Mouse (Mus musculus) heart, adult 2 months (tissue): ENCODE measurements around the gene Plpp7. TPM values are rescaled to one million over a fixed set of nuclear protein-coding genes. Genes with fewer than 3 reads are reported as not detected.

Experiments
- DNase-seq, 2 experiments: peaks; one replicate each; pipeline ENCODE4 v3.0.0; 2021
- H3K27ac ChIP-seq: fragments of 200-600 bp; 2 replicates; pipeline ENCODE4 v1.8.1; 2022
- H3K27me3 ChIP-seq: fragments of 200-500 bp; 2 replicates; pipeline ENCODE4 v1.6.1; 2012; ENCODE audit warnings: mild to moderate bottlenecking, low read length, inconsistent platforms, mixed read lengths; ENCODE audit not compliant: control insufficient read depth, insufficient read depth
- H3K36me3 ChIP-seq: fragments of 200-500 bp; 2 replicates; pipeline ENCODE4 v1.6.1; 2012; ENCODE audit warnings: low read length, inconsistent platforms; ENCODE audit not compliant: control insufficient read depth, insufficient read depth
- H3K4me1 ChIP-seq: fragments of 200-500 bp; 2 replicates; pipeline ENCODE4 v1.6.1; 2011; ENCODE audit warnings: low read length; ENCODE audit not compliant: control insufficient read depth, insufficient read depth
- H3K4me3 ChIP-seq: fragments of 200-600 bp; 2 replicates; pipeline ENCODE4 v1.8.1; 2022
- H3K79me2 ChIP-seq: fragments of 200-500 bp; replicated peaks from 2 replicates; pipeline ENCODE4 v1.6.1; 2012; ENCODE audit warnings: mild to moderate bottlenecking, inconsistent platforms, low read length, moderate library complexity, mixed read lengths; ENCODE audit not compliant: control insufficient read depth, insufficient read depth
- H3K9ac ChIP-seq: fragments of 200-500 bp; 2 replicates; pipeline ENCODE4 v1.6.1; 2012; ENCODE audit warnings: low read depth, mild to moderate bottlenecking, control low read depth, inconsistent platforms, low read length, mixed read lengths
- CTCF ChIP-seq: fragments of 200-600 bp; IDR thresholded peaks from 2 replicates; pipeline ENCODE4 v1.8.1; 2022; ENCODE audit warnings: antibody characterized with exemption, mild to moderate bottlenecking, moderate library complexity
- EP300 ChIP-seq: fragments of 200-500 bp; IDR thresholded peaks from 2 replicates; pipeline ENCODE4 v1.6.1; 2011; ENCODE audit warnings: low read depth, low read length, control low read depth; ENCODE audit not compliant: insufficient read depth
- POLR2A ChIP-seq: fragments of 200-500 bp; IDR thresholded peaks from 2 replicates; pipeline ENCODE4 v1.6.1; 2011; ENCODE audit warnings: mild to moderate bottlenecking, low read depth, low read length, control low read depth; ENCODE audit not compliant: insufficient read depth
- WGBS: fragments of 180-500 bp; shearing (Covaris S2); methylation state at CpG from one replicate; pipeline ENCODE4 v1.1.7; 2018; 5-methylcytosine and 5-hydroxymethylcytosine counted together
- intact Hi-C: fragments of 180-260 bp; cut with DNase I; formaldehyde crosslinking; loops from one replicate; pipeline ENCODE4 v1.15.1; 2025
- microRNA-seq, 2 experiments: library from miRNA; unstranded; fragments of <30 nt; microRNA quantifications; one replicate each; pipeline ENCODE4 v1.2.0; 2021
- polyA plus RNA-seq: library from polyadenylated mRNA; depleted of rRNA; stranded (reverse); fragments of >200 nt; gene quantifications from 2 replicates; pipeline ENCODE4 v1.2.3, GENCODE M21; 2012; rRNA removed
- total RNA-seq, 2 experiments: library from RNA; stranded (reverse); gene quantifications; 2 replicates each; pipeline ENCODE4 v1.2.3; 2021

Gene Plpp7
- total and polyA plus RNA-seq, 3 experiments: 33.6 to 56.3 (median 33.8) TPM

GRCm38 (mm10) chr2:32158616-32159239 is 63.4 kb downstream of the Plpp7 start:
- Histone ChIP-seq H3K4me3 (no peak overlapping the region), H3K27me3 (no peaks in the 10 kb centered on the region), H3K79me2 (peaks cover 10% of the 10 kb centered on the region), H3K27ac (peak overlapping the region; percentile 9; the same call in 1 of the 2 replicates), H3K36me3 (peaks cover 6% of the 10 kb centered on the region), H3K4me1 (peaks cover 42% of the 10 kb centered on the region), H3K9ac (no peak overlapping the region)
- TF ChIP-seq POLR2A (no peak), EP300 (no peak), CTCF (peak; percentile 44)
- 42% methylated on average over 12 of the region's 12 CpGs for WGBS
- intact Hi-C loops: no loop called here
- peak in 1 of 2 experiments; percentile 19 for DNase-seq

Small RNAs within 50 kb of the gene (microRNA-seq; reads per million reads assigned to microRNA genes)
- 1.5 to 2.8 reads per million in 2 experiments for gene Mir7674

Other genes starting within 250 kb of the Plpp7 start
- gene Fibcd1, start 249.5 kb upstream of the Plpp7 start, total RNA-seq: not detected
- gene Fibcd1, start 249.5 kb upstream of the Plpp7 start, polyA plus RNA-seq: not detected in 2 replicates
- under 1 TPM; 0.36 to 0.57 TPM for gene Lamc3, start 208.2 kb upstream of the Plpp7 start, total RNA-seq
- gene Lamc3, start 208.2 kb upstream of the Plpp7 start, polyA plus RNA-seq: 1.2 and 2.3 TPM in 2 replicates
- 1 to 10 TPM; 2.4 to 2.7 TPM for gene Aif1l, start 145.4 kb upstream of the Plpp7 start, total RNA-seq
- 4.2 and 4.6 TPM in 2 replicates for gene Aif1l, start 145.4 kb upstream of the Plpp7 start, polyA plus RNA-seq
- gene Nup214, start 121.1 kb upstream of the Plpp7 start, total RNA-seq: 10 to 100 TPM; 27.5 to 28.6 TPM
- 18.5 and 18.6 TPM in 2 replicates for gene Nup214, start 121.1 kb upstream of the Plpp7 start, polyA plus RNA-seq
- 10 to 100 TPM; 15.9 to 19.1 TPM for gene Fam78a, start 10.7 kb upstream of the Plpp7 start, total RNA-seq
- 18.7 and 24.9 TPM in 2 replicates for gene Fam78a, start 10.7 kb upstream of the Plpp7 start, polyA plus RNA-seq
- 10 to 100 TPM; 78.3 to 82.6 TPM for gene Prrc2b, start 55.6 kb downstream of the Plpp7 start, total RNA-seq
- gene Prrc2b, start 55.6 kb downstream of the Plpp7 start, polyA plus RNA-seq: 39.3 and 46.9 TPM in 2 replicates
- gene Pomt1, start 141.1 kb downstream of the Plpp7 start, total RNA-seq: 10 to 100 TPM; 13.1 to 16.9 TPM
- gene Pomt1, start 141.1 kb downstream of the Plpp7 start, polyA plus RNA-seq: 17.7 and 19.7 TPM in 2 replicates
- gene Uck1, start 164.6 kb downstream of the Plpp7 start, total RNA-seq: 10 to 100 TPM; 22.5 to 22.8 TPM
- gene Uck1, start 164.6 kb downstream of the Plpp7 start, polyA plus RNA-seq: 41.7 and 43.1 TPM in 2 replicates
- gene Golga2, start 191.9 kb downstream of the Plpp7 start, total RNA-seq: 10 to 100 TPM; 69.8 to 79.9 TPM
- 34.5 and 44.0 TPM in 2 replicates for gene Golga2, start 191.9 kb downstream of the Plpp7 start, polyA plus RNA-seq
- gene Swi5, start 192.5 kb downstream of the Plpp7 start, total RNA-seq: 100 to 1,000 TPM; 205 to 233 TPM
- gene Swi5, start 192.5 kb downstream of the Plpp7 start, polyA plus RNA-seq: 173 and 223 TPM in 2 replicates